Mouse (Mus musculus): ENCODE data around the gene Pole2. TPM values are rescaled to one million over a fixed set of nuclear protein-coding genes. Genes with fewer than 3 reads are reported as not detected.

Pole2 gene
- total RNA-seq, 2 experiments from 2014 or later, result 54.1 to 59.2 TPM

DNA sequence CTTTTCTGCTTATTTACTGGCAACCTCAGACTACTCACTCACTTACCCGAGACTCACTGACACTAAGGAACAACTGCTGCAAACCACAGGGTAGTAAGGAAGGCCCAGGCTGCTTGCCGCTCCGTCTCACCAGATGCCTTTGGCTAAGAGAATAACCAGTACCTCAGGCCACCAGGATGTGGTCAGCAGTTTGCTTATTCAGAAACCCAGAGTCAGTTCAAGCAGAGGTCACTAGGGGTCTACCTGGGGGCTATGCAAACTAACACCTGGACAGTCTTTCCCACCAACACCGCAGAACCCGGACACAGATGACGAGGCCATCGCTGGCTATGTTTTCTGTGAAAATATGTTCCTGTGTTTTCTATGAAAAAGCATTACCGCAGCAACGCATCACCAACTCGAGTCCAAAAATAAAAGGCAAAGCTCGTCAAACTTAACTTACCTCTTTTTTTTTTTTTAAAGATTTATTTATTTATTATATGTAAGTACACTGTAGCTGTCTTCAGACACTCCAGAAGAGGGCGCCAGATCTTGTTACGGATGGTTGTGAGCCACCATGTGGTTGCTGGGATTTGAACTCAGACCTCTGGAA, 14.7 kb downstream of the Pole2 start:
- ATAC-seq (replicated peaks; ENCODE audit: low FRiP score, poor library complexity, severe bottlenecking), result no peak

DNA sequence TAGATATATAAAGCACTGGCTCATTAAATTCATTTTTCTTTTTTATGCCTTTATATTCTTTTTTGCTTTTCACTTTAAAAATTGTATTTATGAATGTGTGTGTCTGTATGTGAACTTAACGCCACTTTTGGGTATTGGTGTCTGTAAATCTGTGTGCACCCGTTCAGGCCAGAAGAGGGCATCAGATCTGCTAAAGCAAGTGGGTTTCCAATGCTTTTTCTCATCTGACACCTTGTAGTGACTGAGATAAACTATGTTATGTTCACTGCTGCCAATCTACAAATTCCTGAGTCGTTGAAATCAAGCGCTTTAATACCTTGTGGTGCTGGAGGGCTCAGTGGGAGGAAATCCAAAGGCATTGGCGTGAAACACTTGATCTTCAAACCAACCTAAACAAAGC, 16.9 kb downstream of the Pole2 start:
- no peak for ATAC-seq (replicated peaks; ENCODE audit: low FRiP score, poor library complexity, severe bottlenecking)

DNA sequence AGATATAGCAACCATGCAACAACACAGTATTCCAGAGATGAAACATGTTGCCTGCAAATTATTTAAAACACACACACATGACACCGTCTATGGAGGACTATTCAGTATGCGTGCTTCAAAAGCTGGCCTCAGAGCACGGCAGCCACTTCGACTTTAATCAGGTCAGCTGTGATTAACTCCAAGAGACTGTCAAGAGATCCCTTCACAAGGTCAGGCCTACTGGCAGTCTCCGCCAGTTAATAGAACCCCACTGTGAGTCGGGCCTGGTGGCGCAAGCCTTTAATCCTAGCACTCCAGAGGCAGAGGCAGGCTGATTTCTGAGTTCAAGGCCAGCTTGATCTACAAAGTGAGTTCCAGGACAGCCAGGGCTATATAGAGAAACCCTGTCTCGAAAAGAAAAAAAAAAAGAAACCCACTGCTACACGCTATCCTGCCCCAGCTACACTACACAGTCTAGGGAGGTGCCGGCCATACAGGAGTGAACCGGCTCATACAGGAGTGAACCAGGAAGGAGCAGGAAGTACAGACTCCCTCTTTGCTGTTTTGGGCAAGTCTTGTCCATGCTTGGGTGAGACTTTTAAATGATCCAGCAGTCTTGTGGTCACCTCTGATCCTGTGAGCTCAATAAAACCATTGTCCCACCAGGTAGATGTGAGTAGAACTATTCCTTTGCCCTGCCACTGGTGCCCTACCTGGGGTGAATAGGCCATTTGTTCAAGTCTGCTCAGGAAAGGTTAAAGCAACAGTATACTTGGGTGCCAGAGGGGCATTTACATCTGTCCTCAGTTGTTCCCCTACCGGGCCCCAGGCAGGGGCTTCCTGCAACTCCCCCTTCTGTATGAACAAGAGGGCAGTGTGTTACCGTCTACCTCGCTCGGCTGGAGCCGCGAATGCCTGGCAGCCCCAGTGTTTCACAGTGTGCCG, 17.7 kb downstream of the Pole2 start:
- no peak for ATAC-seq (replicated peaks; ENCODE audit: low FRiP score, poor library complexity, severe bottlenecking)

DNA sequence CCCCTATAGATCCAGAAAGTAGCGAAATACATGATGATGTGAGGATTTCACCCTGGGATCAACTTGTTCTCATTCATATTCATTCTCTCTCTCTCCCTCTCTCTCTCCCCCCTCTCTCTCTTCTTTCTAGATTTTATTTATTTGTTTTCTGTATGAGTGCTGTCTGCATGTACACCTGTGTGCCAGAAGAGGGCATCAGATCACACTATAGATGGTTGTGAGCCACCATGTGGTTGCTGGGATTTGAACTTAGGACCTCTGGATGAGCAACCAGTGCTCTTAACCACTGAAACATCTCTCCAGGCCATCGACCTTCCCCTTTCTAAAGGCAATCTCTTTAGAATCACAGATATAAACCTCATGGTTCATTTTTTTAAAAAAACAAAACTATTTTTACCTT, 19.5 kb downstream of the Pole2 start:
- ATAC-seq (replicated peaks; ENCODE audit: low FRiP score, poor library complexity, severe bottlenecking), result no peak

DNA sequence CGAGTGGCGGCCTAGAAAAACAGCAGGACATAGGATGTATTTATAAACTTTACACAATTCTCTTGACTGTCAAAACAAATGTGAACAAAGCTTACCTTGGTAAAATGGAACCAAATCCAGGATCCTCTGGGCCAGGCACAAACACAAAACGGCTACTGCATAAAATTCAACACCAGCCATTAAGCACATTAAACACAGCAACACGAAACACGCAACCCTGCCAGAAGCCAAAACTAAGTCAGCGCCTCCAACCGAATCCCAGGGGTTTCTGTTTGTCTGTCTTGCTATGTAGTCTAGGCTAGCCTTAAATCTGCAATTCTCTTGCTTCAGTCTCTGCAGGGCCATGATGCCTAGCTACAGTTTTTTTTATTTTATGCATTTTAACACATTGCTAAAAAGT, 20.1 kb downstream of the Pole2 start:
- no peak for ATAC-seq (replicated peaks; ENCODE audit: low FRiP score, poor library complexity, severe bottlenecking)

DNA sequence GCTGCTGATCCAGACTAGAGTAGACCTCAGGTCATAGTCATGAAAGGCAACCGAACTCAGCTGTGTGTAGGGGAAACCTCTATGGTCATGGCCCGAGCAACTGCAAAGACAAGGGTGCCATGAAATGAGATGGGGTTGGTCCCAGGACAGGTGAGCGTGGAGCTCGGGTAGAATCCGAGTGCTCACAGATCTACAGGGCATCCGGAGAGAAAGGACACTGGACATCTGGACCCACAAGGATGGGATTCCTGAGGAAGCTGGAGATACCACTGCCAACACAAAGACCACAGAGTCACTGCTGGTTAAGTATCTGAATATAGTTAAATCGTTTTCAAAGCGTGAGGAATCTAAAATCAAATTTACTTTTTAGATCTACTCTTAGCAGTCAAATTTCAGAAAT, 20.6 kb downstream of the Pole2 start:
- ATAC-seq (replicated peaks; ENCODE audit: low FRiP score, poor library complexity, severe bottlenecking), result no peak

DNA sequence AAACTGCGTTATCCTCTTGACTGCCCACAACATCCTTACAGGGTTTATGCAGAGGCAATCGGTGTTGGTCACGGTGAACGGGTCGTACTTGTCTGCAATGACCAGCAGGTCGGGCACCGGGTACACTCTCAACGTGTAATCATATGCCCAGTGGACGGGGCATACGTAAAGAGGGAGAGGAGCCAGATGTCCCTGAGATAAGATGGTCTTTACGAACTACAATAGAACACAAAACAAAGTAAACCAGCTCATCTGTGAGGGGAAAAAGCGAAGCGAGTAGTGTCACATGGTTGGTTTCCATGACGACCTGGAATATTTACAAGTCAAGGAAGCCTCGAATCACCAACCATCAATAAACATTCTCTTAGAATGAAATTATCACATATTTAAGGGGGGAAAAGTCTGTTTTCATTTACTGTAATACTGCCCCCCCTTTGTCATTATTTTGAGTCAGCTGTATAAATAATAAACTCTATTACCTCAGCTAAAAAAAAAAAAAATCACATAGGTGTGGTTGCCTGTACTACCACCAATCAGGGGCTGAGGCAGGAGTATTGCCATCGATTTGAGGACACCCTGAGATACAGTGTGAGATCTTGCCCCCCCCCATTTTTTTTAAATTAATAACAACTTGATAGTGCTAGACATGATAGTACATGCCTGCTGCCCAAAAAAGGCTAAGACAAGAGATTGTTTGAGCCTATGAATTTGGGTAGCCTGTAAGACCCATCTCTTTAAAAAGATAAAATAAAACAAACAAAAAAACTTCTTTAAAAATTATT, 23.8 kb downstream of the Pole2 start, which contains the start of gene Gm49384:
Gene Gm49384 (minus strand): TSS at position 216 of the 782 bp plus-strand sequence.
- no peak for ATAC-seq (replicated peaks; ENCODE audit: low FRiP score, poor library complexity, severe bottlenecking)

DNA sequence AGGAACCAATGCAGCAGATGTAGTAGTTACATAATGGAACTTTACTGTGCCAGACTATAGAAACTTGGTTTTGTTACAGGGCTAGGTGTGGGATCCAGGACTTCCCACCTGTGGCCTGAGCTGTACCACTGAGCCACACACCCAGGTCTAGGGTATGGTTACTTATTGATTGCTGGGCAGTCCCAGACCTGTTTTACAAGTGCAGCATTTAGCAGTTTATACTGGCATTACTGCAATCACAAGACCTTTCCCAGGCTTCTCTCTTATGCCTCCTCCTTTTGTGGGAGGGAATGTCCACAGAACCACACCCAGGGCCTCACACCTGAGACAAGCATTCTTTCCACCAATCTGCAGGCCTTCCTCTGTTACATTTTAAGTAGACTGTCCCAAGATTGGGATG, 29.0 kb downstream of the Pole2 start:
- no peak for ATAC-seq (replicated peaks; ENCODE audit: low FRiP score, poor library complexity, severe bottlenecking)

DNA sequence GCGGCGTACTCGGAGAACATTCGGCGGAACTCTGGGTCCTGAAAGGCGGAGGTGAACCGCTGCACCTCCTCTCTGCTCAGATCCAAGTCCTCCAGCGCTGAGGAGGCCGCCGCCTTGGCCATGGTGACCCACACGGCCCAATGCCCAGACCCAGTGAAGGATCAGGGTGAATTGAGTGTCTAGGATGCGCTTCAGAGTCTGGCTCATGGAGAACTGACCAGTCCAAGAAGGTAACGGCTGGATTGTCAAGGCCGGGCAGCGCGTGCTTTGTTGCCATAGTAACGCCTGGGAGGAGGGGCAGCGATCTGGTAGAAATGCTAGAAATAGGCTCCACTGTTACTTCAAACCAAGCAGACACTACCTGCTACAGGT, 29.8 kb downstream of the Pole2 start, which contains the start of gene Dnaaf2:
Gene Dnaaf2 (minus strand): TSS at position 266 of the 372 bp plus-strand sequence.
- peak; percentile 59 for ATAC-seq (replicated peaks; ENCODE audit: low FRiP score, poor library complexity, severe bottlenecking)

DNA sequence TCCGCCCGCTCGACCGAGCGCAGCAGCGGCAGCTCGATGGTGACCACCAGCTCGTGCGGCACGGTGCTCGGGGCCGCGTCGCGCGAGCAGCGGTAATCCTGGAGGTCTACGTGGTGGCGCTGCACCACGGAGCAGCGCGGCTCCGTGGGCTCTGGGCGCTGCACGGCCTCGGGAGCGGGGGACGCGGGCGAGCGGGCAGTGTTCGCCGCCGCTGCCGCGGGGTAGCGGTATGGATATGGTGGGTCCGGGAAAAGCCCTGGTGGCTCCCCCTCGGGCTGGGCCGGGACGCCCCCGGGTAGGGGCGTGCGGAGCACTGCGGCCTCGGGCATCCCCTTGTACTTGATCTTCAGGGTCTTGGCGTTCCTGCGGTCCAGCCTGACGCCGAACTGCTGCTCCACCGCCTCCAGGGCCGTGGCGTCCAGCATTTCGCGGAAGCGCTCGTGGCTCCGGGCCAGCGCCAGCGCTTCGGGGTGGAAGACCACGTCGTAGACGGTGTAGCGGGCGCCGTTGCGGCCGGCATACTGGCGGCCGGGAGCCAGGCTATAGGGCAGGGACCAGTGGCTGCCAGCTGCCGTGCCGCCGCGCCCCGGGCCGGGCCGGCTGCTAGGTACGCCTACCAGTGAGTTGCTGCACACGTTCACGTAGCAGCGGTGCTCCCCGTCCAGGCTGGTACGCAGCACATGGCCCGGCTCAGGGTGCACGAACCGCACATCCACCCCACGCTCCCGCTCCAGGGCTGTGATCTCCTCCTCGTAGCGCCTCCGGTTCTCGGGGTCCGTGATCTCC, 30.4 kb downstream of the Pole2 start:
- ATAC-seq (replicated peaks; ENCODE audit: low FRiP score, poor library complexity, severe bottlenecking), result peak; percentile 84

DNA sequence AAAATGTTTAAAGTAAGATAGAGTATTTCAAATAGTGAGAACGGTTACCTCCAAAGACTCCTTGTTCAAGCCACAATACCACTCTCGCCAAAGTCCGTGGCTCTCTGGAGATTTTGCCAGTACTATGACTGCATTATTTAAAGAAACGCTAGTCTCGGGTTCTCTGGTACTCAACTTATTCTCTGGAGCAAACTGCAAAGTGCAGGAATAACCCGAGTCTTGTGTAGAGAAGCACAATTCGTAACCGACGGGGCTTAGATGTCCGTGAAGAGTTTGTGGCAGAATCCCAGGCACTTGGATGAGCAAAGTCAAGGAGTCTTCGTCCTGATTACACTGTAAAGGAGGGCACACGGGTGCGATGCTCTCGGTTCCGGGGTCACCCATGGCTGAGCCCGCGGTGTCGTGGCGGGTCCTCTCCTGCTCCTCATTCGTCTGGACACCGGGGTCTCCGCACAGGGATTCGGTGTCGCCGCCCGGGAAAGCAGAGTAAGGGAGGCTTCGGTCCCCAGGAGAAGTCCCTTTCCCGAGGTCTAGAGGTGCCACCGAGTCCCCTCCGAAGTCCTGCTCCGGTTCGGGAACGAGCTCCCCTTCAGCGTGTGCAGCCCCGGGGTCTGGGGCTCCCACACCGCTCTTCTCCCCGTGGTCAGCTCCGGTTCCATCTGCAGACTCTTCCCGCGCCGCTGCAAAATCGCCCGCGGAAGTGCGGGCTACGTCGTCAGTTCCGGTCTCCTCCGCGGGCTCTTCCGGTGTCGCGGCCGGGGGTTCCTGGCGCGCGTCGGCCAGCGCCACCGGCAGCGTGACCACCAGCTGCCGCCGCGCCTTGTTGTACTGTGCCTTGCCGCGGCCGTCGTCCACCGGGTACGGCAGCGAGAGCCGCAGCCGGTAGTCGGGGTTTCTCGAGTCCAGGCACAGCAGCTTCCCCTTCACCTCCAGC, 31.3 kb downstream of the Pole2 start, which contains the start of gene Gm49383:
Gene Gm49383 (minus strand): TSS at position 661 of the 934 bp plus-strand sequence.
- ATAC-seq (replicated peaks; ENCODE audit: low FRiP score, poor library complexity, severe bottlenecking), result peak; percentile 74

DNA sequence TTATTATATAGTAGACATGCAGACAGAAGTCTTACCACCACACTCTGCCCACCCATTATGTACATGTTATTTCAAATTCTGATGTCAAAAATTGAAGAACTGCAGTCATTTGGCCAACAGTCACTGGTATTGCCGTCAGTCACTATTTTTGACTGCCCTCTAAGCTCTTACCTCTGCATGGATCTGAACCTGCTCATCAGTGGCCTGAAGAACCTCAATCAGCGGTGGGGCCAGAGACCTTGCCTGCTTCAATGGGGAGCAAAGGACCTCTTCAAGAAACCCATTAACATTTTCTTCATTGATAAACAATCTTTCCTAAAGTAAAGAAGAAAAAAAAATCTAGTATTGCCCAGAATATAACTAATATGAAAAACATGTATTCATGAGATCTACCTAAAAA, 35.4 kb downstream of the Pole2 start:
- no peak for ATAC-seq (replicated peaks; ENCODE audit: low FRiP score, poor library complexity, severe bottlenecking)

DNA sequence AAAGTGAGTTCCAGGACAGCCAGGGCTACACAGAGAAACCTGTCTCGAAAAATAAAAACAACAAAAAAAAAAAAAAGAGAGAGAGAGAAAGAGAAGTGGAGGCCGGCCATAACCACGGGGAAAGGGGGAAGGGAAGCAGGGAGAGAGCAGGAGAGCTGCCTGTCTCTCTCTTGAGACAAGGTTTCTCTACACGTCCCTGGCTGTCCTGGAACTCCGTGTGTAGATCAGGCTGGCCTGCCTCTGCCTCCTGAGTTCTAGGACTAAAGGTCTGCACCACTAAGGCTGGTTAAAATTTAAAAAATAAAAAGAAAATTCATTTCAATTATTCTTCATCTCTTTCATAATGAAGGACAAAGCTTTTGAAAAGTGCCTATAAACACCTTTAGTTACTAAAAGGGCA, 36.6 kb downstream of the Pole2 start:
- ATAC-seq (replicated peaks; ENCODE audit: low FRiP score, poor library complexity, severe bottlenecking), result no peak

DNA sequence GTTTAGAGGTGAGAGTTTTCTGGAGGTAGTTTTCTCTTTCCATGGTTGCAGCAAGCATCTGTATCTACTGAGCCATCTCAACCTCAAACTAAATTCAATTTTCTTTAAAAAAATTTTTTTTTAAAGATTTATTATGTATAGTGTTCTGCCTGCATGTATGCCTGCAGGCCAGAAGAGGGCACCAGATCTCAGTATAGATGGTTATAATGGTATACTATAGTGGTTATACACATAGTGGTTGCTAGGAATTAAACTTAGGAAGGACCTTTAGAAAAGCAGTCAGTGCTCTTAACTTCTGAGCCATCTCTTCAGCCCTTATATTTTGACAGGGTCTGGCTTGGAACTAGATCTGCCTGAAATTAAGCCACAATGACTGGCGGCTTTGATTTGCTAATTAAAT, 37.5 kb downstream of the Pole2 start:
- ATAC-seq (replicated peaks; ENCODE audit: low FRiP score, poor library complexity, severe bottlenecking), result 0 out of 2 replicates have a peak, but pooled peaks have one; percentile 60

DNA sequence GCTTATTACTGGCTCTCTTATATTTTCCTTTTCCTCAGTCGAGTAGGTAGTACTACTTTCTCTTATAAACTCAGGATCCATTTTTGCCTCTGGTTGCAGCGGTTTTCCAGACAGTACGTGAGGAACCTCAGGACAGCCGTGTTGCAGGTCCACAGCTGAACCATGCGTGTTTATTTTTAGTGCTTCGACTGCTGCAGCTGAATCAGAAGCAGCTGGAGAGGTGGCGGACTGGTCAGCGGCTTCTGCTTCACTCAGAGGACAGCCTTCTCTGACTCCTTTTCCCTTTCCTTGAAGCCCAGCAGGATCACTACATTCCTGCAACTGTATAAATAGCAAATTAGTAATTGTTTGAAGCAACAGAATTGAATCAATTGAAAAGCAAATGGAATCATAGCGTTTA, 37.9 kb downstream of the Pole2 start:
- ATAC-seq (replicated peaks; ENCODE audit: low FRiP score, poor library complexity, severe bottlenecking), result no peak

DNA sequence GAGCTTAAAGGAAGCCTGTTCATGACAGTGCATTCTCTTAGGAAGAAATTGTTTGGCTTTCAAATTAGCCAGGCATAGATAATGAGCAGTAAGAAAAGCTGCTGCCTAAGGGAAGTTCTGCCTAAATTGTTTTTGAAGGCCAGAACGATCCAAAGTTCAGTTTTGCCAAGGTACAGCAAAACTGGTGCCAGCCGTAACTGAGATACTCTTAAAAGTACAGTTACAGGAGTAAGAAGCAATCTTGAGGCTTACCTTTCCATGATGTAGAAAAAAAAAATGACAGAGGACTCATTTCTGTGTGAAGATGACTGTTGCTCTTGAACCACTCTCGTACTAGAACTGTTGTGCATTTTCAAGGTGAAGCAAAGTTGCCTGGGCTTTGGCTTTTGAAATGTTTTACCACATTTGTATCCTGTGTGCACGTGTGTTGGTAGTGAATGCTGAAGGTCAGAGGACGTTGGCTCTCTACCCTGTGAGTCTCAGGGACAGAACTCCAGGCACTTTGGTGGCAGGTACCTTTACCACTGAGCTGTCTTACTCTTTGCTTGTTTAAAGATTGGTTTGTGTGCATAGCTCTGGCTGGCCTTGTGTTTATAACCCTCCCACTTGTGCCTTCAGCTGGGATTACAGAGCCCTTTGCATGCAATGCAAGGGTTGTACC, 41.1 kb downstream of the Pole2 start:
- no peak for ATAC-seq (replicated peaks; ENCODE audit: low FRiP score, poor library complexity, severe bottlenecking)

DNA sequence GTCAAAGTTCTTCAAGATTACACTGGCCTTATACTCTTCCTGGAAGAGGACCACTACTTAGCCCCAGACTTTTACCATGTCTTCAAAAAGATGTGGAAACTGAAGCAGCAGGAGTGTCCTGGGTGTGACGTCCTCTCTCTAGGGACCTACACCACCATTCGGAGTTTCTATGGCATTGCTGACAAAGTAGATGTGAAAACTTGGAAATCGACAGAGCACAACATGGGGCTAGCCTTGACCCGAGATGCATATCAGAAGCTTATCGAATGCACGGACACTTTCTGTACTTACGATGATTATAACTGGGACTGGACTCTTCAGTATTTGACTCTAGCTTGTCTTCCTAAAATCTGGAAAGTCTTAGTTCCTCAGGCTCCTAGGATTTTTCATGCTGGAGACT, 42.6 kb downstream of the Pole2 start:
- ATAC-seq (replicated peaks; ENCODE audit: low FRiP score, poor library complexity, severe bottlenecking), result no peak

Data from erythroid progenitor cell, adult 5-6 weeks (primary cell).